ENCODE assay signal across 10 mouse cellular contexts in genomic region chr1:30780293-30780692, GRCm38 (mm10).
A peak's percentile ranks its signal among the peaks of the same experiment; 100 is the strongest.
DNase-seq lines count a peak whose midpoint lies in the region; ATAC-seq lines count a peak whose summit lies in the region.
"Had no signal": no experiment of that assay in that cellular context is flagged by ENCODE, and none has a peak within 500 bp of the region (broad histone marks: within the 10 kb centered on the region; RNA-seq: fewer than 3 reads in every experiment).

No protein-coding gene starts in this region.

- no peak overlapping the region for H3K4me2 ChIP-seq in liver, embryonic 11.5 days
- H3K4me2 ChIP-seq: heart, embryonic 13.5 days had no signal

- H3K4me3 ChIP-seq in liver, embryonic 11.5 days (ENCODE audit: low read depth, low read length): no peak overlapping the region
- H3K4me3 ChIP-seq: heart, embryonic 13.5 days had no signal

- WGBS in liver, embryonic 11.5 days: 39% methylated on average over 6 of the region's 6 CpGs

- no peaks in the 10 kb centered on the region for H3K9me3 ChIP-seq in liver, embryonic 11.5 days (ENCODE audit: control insufficient read depth, low read length)
- H3K9me3 ChIP-seq: heart, embryonic 13.5 days had no signal

- no peaks in the 10 kb centered on the region for H3K27me3 ChIP-seq in liver, embryonic 11.5 days (replicated peaks; ENCODE audit: control insufficient read depth, insufficient read depth, low read length)
- H3K27me3 ChIP-seq: heart, embryonic 13.5 days had no signal

- H3K27ac ChIP-seq in liver, embryonic 11.5 days (ENCODE audit: low read depth, low read length): no peak overlapping the region
- H3K27ac ChIP-seq: heart, embryonic 13.5 days; macrophage had no signal

- H3K9ac ChIP-seq in liver, embryonic 11.5 days (ENCODE audit: low read depth, low read length): no peak overlapping the region
- H3K9ac ChIP-seq: heart, embryonic 13.5 days had no signal

- H3K36me3 ChIP-seq in liver, embryonic 11.5 days (ENCODE audit: control insufficient read depth, insufficient read depth, low read length): no peaks in the 10 kb centered on the region
- H3K36me3 ChIP-seq: heart, embryonic 13.5 days had no signal

- no peak for ATAC-seq in liver, embryonic 11.5 days (replicated peaks; ENCODE audit: low FRiP score)

- DNase-seq in adrenal gland, adult 2 months: peak; percentile 19
- DNase-seq in adrenal gland, postnatal 25 days: no peak
- peak; percentile 19 for DNase-seq in liver
- no peak for DNase-seq in liver, embryonic 11.5 days (ENCODE audit: low spot score)
- DNase-seq in embryo, embryonic 10 days (ENCODE audit: low spot score): peak; percentile 40
- DNase-seq in lung, postnatal 14 days: peak; percentile 46
- no peak for DNase-seq in spleen, postnatal 36 days (ENCODE audit: low spot score in 2 of 2)
- DNase-seq in cerebellum, adult 11 months: no peak

- H3K4me1 ChIP-seq in liver, embryonic 11.5 days (replicated peaks; ENCODE audit: control insufficient read depth, insufficient read depth, low read length): no peaks in the 10 kb centered on the region

Comparison
In these comparisons a context has a peak if more than half of its experiments do, and no peak if none do; other contexts are left out.
1. DNase-seq: peak in adrenal gland, adult 2 months (single experiment), liver (single experiment), embryo, embryonic 10 days (single experiment) and lung, postnatal 14 days (single experiment); none in adrenal gland, postnatal 25 days (single experiment), liver, embryonic 11.5 days (single experiment), spleen, postnatal 36 days (0 of 2) and cerebellum, adult 11 months (single experiment).